Mouse (Mus musculus): Measurements from ENCODE around the gene Shisa3.

Gene Shisa3

DNA sequence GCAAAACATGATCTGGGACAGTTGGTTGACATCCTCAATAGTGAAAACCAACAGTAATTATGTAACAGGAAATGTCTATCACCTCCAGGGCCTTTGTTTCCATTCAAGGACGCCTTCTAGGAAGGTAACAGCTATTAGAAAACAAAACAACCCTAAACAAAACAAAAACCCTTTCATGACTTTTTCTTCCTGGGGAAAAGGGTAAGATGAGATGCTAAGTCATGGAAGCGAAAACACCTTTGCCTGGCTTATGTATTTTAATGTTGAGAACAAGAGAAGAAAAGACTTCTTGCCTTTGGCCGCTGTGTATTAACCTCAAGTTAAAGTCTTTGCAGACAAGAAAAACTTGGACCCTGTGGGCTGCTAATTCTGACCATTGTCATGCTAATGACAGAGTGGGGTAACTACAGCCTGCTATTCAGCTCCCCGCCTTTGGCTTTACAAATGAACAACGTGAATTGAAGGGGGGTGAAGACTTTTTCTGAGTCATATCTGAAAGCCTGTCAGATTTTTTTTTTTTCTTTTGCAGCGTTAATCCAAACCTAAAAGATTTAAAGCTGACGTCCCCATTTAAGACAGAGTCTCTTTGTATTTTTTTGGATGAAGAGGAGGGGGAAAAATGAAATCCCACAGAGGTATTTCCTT is 25.6 kb downstream of the Shisa3 start:
- no peak for DNase-seq (ENCODE audit: low read depth, low spot score)

DNA sequence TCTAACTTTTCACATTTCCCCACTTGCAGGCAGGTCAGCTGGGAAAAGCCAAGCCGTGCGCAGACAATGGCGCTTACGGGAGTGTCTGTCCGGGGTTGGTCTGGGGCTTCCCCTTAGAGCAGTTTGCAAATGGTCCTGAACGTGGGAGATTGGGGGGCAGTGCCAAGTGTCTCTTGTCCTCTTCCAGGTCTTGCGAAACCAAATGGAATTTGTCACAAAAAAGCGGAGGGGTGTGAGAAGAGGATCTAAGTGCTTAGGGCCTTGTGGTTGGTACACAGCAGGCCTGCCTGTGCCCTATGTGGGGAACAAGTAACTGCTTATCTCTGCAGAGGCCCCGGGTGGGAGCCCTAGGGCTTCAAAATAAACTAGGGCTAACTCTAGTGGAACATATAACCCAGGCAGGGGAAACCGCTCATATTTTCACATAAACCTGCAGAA is 26.2 kb downstream of the Shisa3 start:
- no peak for DNase-seq (ENCODE audit: low read depth, low spot score)

DNA sequence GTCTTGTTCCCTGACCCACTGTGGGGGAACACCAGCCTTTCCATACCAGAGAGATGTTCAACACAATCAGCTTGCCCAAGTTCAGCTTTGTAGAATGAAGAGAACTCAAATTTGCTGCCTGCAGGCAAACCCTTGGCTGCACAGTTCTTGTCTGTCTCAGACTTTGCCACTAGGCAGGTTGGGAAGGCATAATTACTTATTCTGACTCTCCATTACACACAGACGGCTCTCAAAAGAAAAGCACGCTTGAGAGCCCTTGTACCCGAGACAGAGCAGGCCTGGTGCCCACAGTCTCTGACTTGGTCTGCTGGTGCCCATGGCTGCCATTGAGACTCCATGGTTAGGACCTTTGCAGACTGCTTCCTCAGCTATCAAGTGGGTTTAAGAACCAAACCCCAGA is 26.7 kb downstream of the Shisa3 start:
- no peak for DNase-seq (ENCODE audit: low read depth, low spot score)

GRCm38 (mm10) chr5:67640596-67641312 is 33.1 kb downstream of the Shisa3 start:
- DNase-seq (ENCODE audit: low read depth, low spot score), result no peak

GRCm38 (mm10) chr5:67641406-67642120 is 33.9 kb downstream of the Shisa3 start:
- peak; percentile 12 for DNase-seq (ENCODE audit: low read depth, low spot score)

DNA sequence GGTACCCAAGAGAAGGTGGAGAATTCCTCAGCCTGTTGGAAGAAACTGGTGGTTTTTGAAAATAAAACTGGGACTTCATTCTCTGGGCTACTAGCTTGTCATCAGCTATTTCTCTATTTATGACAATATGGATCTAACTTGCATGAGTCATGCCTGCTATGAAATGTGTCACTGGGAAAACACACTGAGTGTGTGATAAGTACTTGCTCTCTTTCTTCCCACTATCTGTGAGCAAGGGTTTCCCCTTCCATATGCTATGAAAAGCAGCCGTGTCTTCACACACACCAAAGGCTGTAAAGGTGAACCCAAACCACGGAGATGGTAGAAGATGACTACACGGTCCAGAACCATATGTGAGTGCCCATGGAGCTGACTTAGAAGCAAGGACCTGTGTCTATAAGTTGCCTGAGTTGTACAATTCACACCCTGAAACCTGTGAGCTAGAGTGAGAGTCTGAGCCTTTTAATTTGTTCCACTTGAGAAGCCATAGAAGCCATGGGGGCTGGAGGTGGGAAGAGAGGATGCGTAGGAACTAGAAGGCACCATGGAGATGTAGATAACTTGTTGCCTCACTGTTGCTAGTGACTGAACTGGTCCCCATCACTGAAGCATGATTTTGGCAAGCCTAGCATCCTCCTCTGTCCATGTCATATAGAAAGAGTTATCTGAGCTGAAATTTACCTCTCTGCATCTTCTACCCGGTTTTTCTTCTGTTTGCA is 36.0 kb downstream of the Shisa3 start:
- no peak for DNase-seq (ENCODE audit: low read depth, low spot score)

DNA sequence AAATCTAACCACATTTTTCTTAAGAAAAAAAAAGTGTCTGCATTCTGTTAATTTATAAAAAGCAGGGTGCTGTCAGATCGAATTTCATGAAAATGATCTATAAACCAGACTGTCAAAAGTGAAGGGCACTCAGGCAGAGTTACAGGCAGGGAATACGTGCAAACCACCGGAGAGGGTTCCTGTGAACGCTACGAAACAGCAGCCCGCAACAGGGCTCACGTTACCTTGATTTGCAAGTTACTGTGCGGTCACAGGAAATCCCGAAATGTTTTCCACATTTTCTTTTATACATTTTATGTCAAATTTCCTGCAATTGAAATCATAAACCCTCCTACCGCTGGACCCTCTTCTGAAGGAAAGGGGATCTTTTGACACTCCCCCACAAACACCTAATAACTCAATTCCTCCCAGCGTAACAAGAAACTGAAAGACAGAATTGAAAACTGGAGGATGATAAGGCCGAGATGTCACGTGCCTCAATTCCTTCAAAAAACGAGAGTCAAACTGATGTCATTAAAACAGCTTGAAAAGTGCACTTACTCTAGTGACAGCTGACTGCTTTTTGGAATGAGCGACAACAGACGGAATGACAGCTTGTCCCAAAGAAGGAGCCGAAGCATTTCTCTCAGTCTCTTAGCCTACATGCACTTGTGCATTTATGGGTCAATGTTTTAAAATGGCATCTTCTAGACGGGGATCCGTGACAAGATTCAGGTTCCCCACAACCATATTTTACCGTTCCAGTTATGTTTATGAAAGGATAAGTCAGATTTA is 39.3 kb downstream of the Shisa3 start:
- DNase-seq (ENCODE audit: low read depth, low spot score), result no peak

DNA sequence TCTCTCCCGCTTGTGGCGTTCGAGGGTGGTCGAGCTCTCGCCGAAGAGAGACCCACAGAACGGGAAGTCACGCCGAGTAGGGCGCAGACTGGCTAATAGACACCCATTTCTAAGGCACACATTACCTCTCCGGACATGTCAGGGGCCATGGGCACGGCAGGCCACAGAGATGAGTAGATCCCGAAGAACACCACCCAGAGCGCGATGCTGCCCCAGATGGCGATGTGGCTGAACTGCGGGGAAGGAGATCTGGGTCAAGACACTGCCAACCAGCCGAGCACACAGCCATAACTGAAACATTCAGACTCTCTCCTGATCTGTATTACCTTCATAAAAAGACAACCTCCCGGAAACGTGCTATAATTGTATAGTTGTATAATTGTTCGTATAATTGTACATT is 39.9 kb downstream of the Shisa3 start:
- DNase-seq (ENCODE audit: low read depth, low spot score), result no peak

GRCm38 (mm10) chr5:67649156-67649555 is 41.5 kb downstream of the Shisa3 start:
- no peak for DNase-seq (ENCODE audit: low read depth, low spot score)

- no peak for DNase-seq (ENCODE audit: low read depth, low spot score)
These were observed 42.3 kb downstream of the Shisa3 start for GRCm38 (mm10) chr5:67650021-67650420.

GRCm38 (mm10) chr5:67652468-67652867 is 44.8 kb downstream of the Shisa3 start:
- DNase-seq (ENCODE audit: low read depth, low spot score), result no peak

GRCm38 (mm10) chr5:67653543-67653942 is 45.9 kb downstream of the Shisa3 start:
- DNase-seq (ENCODE audit: low read depth, low spot score), result no peak

DNA sequence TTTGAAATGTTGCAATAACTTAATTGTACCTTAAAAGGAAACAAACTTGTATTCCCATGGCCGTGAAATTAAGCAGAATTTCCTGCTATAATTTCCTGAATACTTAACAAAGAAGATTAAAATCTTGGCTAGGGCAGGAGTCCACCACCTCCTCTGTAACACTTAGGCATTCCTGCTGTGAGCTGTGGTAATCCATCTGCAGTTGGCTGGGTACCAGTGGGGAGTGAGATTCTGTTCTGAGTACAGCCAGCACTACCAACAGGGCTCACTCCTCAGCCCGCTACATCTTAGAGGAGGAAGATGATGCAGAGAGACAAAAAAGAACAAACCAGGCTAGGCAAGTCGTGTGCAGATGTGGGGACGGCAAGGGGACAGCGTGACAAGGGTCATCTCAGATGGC is 46.9 kb downstream of the Shisa3 start:
- no peak for DNase-seq (ENCODE audit: low read depth, low spot score)

DNA sequence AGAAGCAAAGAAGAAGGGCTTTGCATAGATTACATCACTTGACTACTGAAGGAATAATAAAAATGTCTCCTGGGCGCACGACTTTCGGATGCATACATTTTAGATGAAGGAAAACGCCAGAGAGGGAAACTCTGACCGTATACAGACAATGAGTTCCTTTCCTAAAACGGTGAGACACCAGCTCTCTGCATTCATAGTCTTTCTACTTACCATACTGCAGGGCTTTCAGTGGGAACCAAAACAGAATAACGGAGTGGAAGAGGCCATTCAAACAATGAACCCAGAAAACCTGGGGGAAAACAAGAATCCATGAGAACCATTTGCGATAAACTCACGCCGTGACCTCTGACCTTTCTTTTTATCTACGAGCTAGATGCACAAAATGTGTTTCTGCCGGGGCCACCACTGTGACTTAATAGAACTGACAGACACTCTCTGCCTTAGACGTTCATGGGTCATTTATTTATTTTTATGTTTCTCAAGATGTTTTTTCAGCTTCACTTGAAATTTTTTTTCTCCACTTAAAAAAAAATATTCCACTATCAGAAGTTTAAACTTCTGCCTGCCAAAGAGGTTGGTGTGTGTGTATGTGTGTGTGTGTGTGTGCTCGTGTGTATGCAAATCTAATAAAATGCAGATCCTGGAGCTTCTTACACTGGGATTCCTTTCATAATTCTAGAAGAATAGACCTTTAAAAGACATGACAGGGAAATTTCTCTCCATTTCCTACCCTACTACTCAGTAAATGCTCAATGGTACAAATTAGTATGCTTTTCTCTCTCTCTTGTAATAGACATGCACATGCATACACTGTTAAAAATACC is 48.2 kb downstream of the Shisa3 start:
- DNase-seq (ENCODE audit: low read depth, low spot score), result no peak

DNA sequence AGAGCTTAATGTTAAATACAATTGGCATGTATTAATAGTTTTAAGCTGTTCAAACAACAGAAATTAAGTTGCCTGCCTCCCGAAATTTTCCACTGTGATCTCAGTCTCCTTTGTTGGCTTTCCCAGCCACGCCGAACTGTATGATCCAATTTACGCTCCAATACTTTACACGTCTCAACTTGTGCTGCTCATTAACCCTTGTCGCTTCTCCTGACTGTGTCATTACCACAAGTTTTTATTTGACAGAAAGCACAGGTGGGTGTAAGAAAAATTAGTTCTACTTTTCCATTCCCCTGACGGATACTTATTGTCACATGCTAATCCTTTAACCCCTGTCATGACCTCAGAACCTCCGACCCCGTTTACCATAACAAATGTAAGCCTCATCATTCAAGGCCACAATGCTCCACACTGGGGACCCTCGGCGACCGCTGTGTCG is 49.2 kb downstream of the Shisa3 start:
- no peak for DNase-seq (ENCODE audit: low read depth, low spot score)

DNA sequence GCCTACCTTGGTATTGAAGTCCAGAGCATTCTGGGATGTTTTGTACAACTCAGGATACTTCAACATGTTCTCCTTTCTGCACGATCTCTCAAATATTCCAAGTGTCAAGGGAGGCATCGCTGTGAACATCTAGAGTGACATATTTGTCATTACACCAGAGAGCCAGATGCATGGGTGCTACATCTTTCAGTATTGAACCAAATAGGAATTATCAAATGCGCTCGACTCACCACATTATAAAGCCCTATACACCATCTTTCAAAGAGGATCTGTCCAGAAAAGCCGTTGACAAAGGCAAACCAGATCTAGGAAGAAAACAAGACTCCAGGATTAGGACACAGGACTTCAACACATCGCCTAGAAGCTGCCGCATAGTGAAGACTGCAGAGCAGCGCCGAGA is 52.2 kb downstream of the Shisa3 start:
- no peak for DNase-seq (ENCODE audit: low read depth, low spot score)

- no peak for DNase-seq (ENCODE audit: low read depth, low spot score)
These were observed 55.0 kb downstream of the Shisa3 start for GRCm38 (mm10) chr5:67662715-67663114.

- DNase-seq (ENCODE audit: low read depth, low spot score), result peak; percentile 57
These were observed 61.8 kb downstream of the Shisa3 start for GRCm38 (mm10) chr5:67669436-67669896.

DNA sequence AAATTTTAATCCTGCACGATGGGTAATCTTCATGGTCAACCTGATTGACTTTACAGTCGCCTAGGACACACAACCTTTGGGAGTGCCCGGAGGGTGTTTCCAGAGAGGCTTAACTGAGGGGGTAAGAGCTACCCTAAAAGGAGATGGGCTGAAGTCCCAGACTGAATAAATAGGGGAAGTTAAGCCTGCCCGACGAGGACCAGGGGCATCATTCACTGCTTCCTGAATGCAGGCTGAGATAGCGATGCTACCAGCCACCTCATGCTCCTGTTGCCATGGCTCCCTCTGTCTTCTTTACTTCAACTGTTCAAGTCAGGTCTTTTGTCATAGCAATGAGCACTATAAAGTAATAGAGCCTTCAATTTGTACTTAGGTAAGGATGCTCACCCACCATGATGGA is 62.5 kb downstream of the Shisa3 start:
- no peak for DNase-seq (ENCODE audit: low read depth, low spot score)

- peak; percentile 15 for DNase-seq (ENCODE audit: low read depth, low spot score)
These were observed 65.3 kb downstream of the Shisa3 start for GRCm38 (mm10) chr5:67673008-67673407.
